Mouse (Mus musculus): Measurements from ENCODE around the gene 1600002K03Rik. TPM values are rescaled to one million over a fixed set of nuclear protein-coding genes. Genes with fewer than 3 reads are reported as not detected.
"Not testable (repeated sequence)": the region's sequence is repeated elsewhere in the genome, so short reads cannot be mapped to it uniquely, and the experiment has no call there.

Gene 1600002K03Rik
- polyA plus RNA-seq, 1 experiment from 2014 or later = 7.7 TPM

DNA sequence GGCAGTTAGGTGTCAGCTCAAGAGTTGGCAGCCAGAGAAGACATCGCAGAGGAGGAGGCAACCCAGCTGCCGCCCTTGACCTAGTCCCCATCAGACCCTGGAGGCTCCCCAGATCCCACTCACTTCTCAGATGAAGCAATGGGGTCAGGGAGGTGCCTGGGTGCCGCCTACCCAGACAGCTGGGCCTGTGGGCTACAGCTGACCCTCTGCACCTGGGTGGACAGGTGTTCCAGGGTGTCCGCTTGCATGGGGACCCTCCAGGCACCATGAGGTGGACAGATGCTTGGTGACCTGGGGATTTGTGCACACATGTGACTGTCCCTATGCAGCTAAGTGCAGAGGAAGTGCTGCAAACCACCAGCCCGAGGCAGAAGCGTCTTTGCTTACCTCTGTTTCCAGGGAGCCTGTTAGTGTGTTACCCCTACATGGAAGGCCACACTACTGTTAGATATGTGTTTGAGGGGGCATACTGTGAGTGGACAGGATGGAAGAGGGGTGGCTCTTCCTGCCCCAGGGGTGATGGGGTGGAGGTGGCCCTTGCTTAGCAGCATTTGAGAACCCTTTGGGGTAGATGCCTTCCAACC lies 9.9 kb upstream of the 1600002K03Rik start:
- Histone ChIP-seq H3K27me3 (ENCODE audit: control insufficient read depth, insufficient read depth, low read length) (no peaks in the 10 kb centered on the region), H3K27ac (no peak overlapping the region), H3K4me2 (replicated peaks) (no peak overlapping the region), H3K36me3 (replicated peaks; ENCODE audit: control insufficient read depth, insufficient read depth) (peaks cover 7% of the 10 kb centered on the region; the same call in 1 of the 2 replicates), H3K4me1 (replicated peaks; ENCODE audit: control insufficient read depth, insufficient read depth, low read length) (peaks cover 46% of the 10 kb centered on the region), H3K4me3 (replicated peaks; ENCODE audit: low read length) (no peak overlapping the region), H3K9me3 (ENCODE audit: control insufficient read depth, low read length) (no peaks in the 10 kb centered on the region), H3K9ac (no peak overlapping the region)
- DNase-seq (ENCODE audit: low spot score) (no peak), ATAC-seq (ENCODE audit: low FRiP score) (no peak)
- WGBS = 74% methylated on average over 6 of the region's 6 CpGs

DNA sequence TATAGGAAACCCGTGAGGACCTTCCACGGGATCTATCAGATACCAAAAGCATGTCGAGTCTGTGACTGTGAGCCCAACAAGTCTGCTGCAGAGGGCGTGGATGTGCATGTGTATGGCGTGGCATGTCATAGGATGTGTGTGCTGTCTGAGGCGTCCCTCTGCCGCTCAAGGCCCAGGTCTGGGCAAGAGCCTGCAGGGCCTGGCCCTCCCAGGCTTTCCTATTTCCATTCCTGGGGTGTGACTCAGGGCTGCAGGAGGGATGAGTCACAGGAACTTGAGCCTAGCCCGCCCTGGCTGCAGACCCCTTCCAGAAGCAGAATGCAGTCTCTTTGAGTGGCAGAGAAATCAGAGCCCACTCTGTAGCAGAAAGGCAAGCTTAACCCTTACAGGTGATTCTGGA lies 9.0 kb upstream of the 1600002K03Rik start:
- Histone ChIP-seq H3K4me2 (replicated peaks) (peak overlapping the region; percentile 88; the same call in 1 of the 2 replicates), H3K27me3 (ENCODE audit: control insufficient read depth, insufficient read depth, low read length) (no peaks in the 10 kb centered on the region), H3K9me3 (ENCODE audit: control insufficient read depth, low read length) (no peaks in the 10 kb centered on the region), H3K36me3 (replicated peaks; ENCODE audit: control insufficient read depth, insufficient read depth) (no peaks in the 10 kb centered on the region), H3K4me3 (replicated peaks; ENCODE audit: low read length) (peak overlapping the region; percentile 40; the same call in 1 of the 2 replicates), H3K27ac (no peak overlapping the region), H3K9ac (peak overlapping the region; percentile 75), H3K4me1 (replicated peaks; ENCODE audit: control insufficient read depth, insufficient read depth, low read length) (peaks cover 48% of the 10 kb centered on the region)
- no peak for DNase-seq (ENCODE audit: low spot score)
- 80% methylated on average over 8 of the region's 8 CpGs for WGBS
- no peak for ATAC-seq (ENCODE audit: low FRiP score)

DNA sequence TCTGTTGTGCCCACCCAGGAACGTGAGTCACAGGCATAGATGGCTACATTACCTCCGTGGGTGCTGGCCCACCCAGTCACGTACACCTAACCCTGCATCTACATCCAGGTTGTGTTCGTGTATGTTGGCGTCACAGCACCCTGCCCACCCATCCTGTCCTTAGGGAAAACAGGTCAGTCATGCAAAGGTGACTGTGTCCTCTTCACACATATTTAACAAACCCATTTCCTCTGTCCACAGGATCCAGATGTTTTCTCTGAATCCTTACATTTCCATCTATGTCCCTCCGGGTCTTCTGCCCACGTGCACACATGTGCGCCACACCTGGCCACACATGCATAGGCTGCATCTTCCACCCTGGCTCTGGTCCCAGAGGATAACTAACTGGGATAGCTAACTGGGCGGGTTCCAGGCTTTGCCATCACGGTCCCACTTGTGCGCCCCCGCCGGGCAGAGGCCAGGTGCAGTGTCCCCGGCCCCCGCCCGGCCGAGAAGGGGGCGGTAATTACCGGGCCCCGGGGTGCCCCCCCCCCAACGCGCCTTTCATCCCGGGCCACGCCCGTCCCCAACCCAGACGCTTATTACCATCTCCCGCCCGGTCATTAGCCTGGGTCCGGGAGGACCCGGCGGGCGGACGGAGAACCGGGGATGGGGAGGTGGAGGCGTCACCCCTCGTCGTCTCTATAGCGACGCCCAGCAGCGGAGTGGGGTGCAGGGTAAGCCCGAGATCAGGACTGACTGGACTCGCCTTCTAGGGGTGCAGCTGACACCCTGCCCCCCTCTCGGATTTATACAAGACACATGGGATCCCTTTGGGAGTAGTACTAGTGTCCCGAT lies 8.4 kb upstream of the 1600002K03Rik start:
- H3K36me3 ChIP-seq (replicated peaks; ENCODE audit: control insufficient read depth, insufficient read depth) = peaks cover 2% of the 10 kb centered on the region; the same call in 1 of the 2 replicates
- no peaks in the 10 kb centered on the region for H3K9me3 ChIP-seq (ENCODE audit: control insufficient read depth, low read length)
- peak overlapping the region; percentile 40 for H3K4me3 ChIP-seq (replicated peaks; ENCODE audit: low read length)
- H3K27ac ChIP-seq = peak overlapping the region; percentile 87
- no peak for DNase-seq (ENCODE audit: low spot score)
- H3K4me1 ChIP-seq (replicated peaks; ENCODE audit: control insufficient read depth, insufficient read depth, low read length) = peaks cover 48% of the 10 kb centered on the region
- H3K4me2 ChIP-seq (replicated peaks) = peak overlapping the region; percentile 88
- WGBS = 8% methylated on average over 43 of the region's 44 CpGs
- ATAC-seq (ENCODE audit: low FRiP score) = peak; percentile 4; the same call in 1 of the 2 replicates
- no peaks in the 10 kb centered on the region for H3K27me3 ChIP-seq (ENCODE audit: control insufficient read depth, insufficient read depth, low read length)
- H3K9ac ChIP-seq = peak overlapping the region; percentile 75

DNA sequence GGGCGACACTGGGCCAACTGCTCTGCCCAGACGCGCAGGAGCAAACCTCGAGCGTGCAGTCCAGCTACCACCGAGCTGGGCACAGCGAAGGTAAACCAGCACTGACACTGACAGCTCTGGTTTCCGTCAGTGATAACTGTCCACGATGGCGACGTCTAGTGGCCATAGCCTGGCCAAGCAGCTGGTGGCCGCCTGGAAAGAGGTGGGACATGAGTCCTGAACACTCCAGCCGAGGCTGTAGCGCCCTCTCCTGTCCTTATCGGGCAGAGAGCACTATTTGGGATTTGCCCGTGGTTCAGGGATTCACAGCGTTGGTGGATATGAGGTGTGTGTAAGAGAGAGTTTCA lies 7.8 kb upstream of the 1600002K03Rik start:
- H3K4me1 ChIP-seq (replicated peaks; ENCODE audit: control insufficient read depth, insufficient read depth, low read length) = peaks cover 51% of the 10 kb centered on the region
- under 1% methylated on average over 17 of the region's 17 CpGs for WGBS
- peak overlapping the region; percentile 87 for H3K27ac ChIP-seq

DNA sequence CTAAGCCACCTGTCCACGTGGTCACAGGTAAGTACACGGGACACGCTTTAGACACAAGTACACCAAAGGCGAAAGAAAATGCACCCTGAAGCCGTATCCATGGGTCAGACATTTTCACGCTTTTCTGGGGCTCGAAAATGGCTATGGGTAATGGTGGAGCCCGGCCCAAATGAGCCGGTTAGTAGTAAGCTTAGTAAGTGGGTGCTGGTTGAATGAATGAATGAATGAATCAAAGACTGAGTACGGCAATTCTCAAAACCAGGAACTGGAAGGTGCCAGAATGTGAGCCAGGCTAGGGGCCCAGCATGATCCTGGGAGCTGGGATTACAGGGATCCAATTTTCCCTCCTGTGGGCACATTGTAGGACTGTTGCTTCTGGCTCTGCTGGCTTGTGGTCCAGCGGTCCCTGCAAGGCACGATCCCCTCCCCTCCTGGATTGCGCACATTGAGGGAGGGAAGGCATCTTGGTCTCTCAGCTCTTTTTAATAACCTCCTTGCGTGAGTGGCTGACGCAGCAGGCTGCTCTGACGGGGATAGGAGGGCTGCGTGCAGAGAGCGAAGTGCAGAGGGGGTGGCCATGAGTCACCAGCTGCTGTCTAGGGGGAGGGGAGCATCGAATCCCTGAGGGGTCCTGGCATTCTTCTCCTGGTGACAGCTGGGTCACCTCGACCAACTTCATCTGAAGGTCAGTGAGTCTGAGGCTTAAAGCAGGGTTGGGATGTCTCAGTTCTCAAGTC lies 7.2 kb upstream of the 1600002K03Rik start, which contains the start of gene Cirbp:
Gene Cirbp, plus strand, starts transcription at position 594 of the 737 bp plus-strand sequence.
- H3K9ac ChIP-seq = peak within 1 kb of the TSS; percentile 75
- no peak for ATAC-seq (ENCODE audit: low FRiP score)
- H3K4me3 ChIP-seq (replicated peaks; ENCODE audit: low read length) = peak within 1 kb of the TSS; percentile 100
- H3K4me2 ChIP-seq (replicated peaks) = peak within 1 kb of the TSS; percentile 88
- H3K36me3 ChIP-seq (replicated peaks; ENCODE audit: control insufficient read depth, insufficient read depth) = peaks cover 11% of the 10 kb centered on the region
- peaks cover 46% of the 10 kb centered on the region for H3K4me1 ChIP-seq (replicated peaks; ENCODE audit: control insufficient read depth, insufficient read depth, low read length)
- H3K27ac ChIP-seq = peak within 1 kb of the TSS; percentile 100
- WGBS = 8% methylated on average over 20 of the region's 20 CpGs
- H3K9me3 ChIP-seq (ENCODE audit: control insufficient read depth, low read length) = no peaks in the 10 kb centered on the region
- no peak for DNase-seq (ENCODE audit: low spot score)
- H3K27me3 ChIP-seq (ENCODE audit: control insufficient read depth, insufficient read depth, low read length) = no peaks in the 10 kb centered on the region

More for the DNA sequence above, 7.8 kb upstream of the 1600002K03Rik start:
- H3K9me3 ChIP-seq (ENCODE audit: control insufficient read depth, low read length) = no peaks in the 10 kb centered on the region
- H3K4me2 ChIP-seq (replicated peaks) = peak overlapping the region; percentile 88
- H3K4me3 ChIP-seq (replicated peaks; ENCODE audit: low read length) = peak overlapping the region; percentile 40
- peak overlapping the region; percentile 75 for H3K9ac ChIP-seq
- no peaks in the 10 kb centered on the region for H3K27me3 ChIP-seq (ENCODE audit: control insufficient read depth, insufficient read depth, low read length)
- DNase-seq (ENCODE audit: low spot score) (peak; percentile 96), ATAC-seq (ENCODE audit: low FRiP score) (peak; percentile 65)
- peaks cover 5% of the 10 kb centered on the region for H3K36me3 ChIP-seq (replicated peaks; ENCODE audit: control insufficient read depth, insufficient read depth)

DNA sequence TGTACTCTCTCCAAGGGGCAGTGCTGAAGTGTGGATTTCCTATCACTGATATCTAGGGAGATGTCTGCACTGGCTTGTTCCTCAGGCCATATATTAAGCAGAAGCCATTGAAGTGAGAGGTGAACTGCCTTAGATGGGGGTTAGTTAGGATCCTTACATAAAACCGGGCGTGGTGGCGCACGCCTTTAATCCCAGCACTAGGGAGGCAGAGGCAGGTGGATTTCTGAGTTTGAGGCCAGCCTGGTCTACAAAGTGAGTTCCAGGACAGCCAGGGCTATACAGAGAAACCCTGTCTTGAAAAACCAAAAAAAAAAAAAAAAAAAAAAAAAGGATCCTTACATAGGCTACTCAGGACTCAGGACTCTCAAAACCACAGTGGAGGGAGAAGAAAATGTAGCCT lies 6.6 kb upstream of the 1600002K03Rik start:
- ATAC-seq (ENCODE audit: low FRiP score); DNase-seq (ENCODE audit: low spot score); H3K9me3 ChIP-seq (ENCODE audit: control insufficient read depth, low read length); H3K27me3 ChIP-seq (ENCODE audit: control insufficient read depth, insufficient read depth, low read length): not testable (repeated sequence)
- Histone ChIP-seq H3K9ac (peak overlapping the region; percentile 42), H3K4me1 (replicated peaks; ENCODE audit: control insufficient read depth, insufficient read depth, low read length) (peaks cover 40% of the 10 kb centered on the region), H3K36me3 (replicated peaks; ENCODE audit: control insufficient read depth, insufficient read depth) (peaks cover 17% of the 10 kb centered on the region), H3K4me2 (replicated peaks) (peak overlapping the region; percentile 88), H3K27ac (peak overlapping the region; percentile 87), H3K4me3 (replicated peaks; ENCODE audit: low read length) (peak overlapping the region; percentile 40; the same call in 1 of the 2 replicates)
- WGBS = 83% methylated on average over 4 of the region's 4 CpGs

DNA sequence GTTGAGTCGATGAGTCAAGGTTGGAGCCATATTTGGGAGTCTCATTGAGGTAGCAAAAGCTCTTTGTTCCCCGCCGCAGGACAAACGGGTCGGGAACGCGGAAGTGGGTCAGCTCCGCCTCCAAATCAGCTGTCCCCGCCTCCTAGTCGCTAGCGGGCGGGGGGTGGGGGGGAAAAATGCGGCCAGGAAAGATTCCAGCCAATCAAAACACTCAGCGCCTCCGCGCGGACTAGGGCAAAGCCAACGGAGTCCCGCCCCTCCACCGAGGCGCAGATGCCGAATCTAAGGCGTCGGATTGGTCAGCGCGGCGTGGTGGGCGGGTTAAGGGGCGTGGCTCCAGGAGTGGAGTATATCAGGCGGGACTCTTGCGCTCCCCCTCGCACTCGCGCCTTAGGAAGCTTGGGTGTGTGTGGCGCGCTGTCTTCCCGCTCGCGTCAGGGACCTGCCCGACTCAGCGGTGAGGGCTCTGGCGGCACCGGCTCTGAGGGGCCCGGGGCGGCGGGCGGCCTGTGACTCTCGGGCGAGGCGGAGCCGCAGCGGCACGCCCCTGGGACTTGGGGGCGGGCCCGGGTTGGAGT lies 5.2 kb upstream of the 1600002K03Rik start:
- no peaks in the 10 kb centered on the region for H3K27me3 ChIP-seq (ENCODE audit: control insufficient read depth, insufficient read depth, low read length)
- H3K9ac ChIP-seq = peak overlapping the region; percentile 100
- DNase-seq (ENCODE audit: low spot score) (peak; percentile 98), ATAC-seq (ENCODE audit: low FRiP score) (peak; percentile 92)
- H3K27ac ChIP-seq = peak overlapping the region; percentile 100
- peak overlapping the region; percentile 100 for H3K4me3 ChIP-seq (replicated peaks; ENCODE audit: low read length)
- no peaks in the 10 kb centered on the region for H3K9me3 ChIP-seq (ENCODE audit: control insufficient read depth, low read length)
- peaks cover 30% of the 10 kb centered on the region for H3K36me3 ChIP-seq (replicated peaks; ENCODE audit: control insufficient read depth, insufficient read depth)
- under 1% methylated on average over 55 of the region's 55 CpGs for WGBS
- H3K4me1 ChIP-seq (replicated peaks; ENCODE audit: control insufficient read depth, insufficient read depth, low read length) = peaks cover 41% of the 10 kb centered on the region
- H3K4me2 ChIP-seq (replicated peaks) = peak overlapping the region; percentile 88

DNA sequence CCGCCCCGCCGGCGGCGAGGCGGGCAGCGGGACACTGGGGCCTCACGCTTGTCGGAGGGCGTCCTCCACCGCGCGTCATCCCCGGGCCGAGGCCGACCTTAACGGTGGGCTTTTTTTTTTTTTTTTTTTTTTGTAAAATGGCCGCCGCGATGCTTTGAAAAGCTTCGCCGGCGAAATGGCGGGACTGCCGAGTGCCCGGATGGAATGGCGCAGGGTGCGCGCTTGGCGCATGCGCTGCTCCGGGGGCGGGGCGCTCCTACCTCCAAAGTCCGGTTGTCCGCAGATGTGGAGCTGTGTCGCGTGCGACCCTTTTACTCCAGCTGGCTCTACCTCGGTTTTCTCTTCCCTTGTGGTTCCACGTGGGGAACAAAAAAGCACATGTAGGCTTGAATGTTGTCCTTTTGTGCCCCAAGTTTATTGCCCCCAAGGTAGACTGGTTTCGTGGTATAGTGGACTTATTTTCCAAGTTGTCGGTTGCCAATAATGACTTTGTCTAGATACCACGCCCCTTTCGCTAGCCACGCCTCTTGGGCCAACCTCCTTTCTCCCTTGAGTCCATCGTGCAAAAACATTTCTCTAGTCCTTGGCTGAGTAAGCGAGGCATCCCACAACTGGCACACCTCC lies 4.6 kb upstream of the 1600002K03Rik start:
- Histone ChIP-seq H3K4me1 (replicated peaks; ENCODE audit: control insufficient read depth, insufficient read depth, low read length) (peaks cover 42% of the 10 kb centered on the region), H3K9me3 (ENCODE audit: control insufficient read depth, low read length) (no peaks in the 10 kb centered on the region), H3K4me2 (replicated peaks) (peak overlapping the region; percentile 88), H3K36me3 (replicated peaks; ENCODE audit: control insufficient read depth, insufficient read depth) (peaks cover 30% of the 10 kb centered on the region), H3K9ac (peak overlapping the region; percentile 100), H3K27me3 (ENCODE audit: control insufficient read depth, insufficient read depth, low read length) (no peaks in the 10 kb centered on the region), H3K4me3 (replicated peaks; ENCODE audit: low read length) (peak overlapping the region; percentile 100), H3K27ac (peak overlapping the region; percentile 100)
- under 1% methylated on average over 45 of the region's 48 CpGs for WGBS
- peak; percentile 94 for DNase-seq (ENCODE audit: low spot score)
- ATAC-seq (ENCODE audit: low FRiP score) = peak; percentile 25
